Mouse (Mus musculus): Measurements from ENCODE around the gene Sympk. TPM values are rescaled to one million over a fixed set of nuclear protein-coding genes. Genes with fewer than 3 reads are reported as not detected.

Gene Sympk
- polyA plus RNA-seq, 1 experiment from 2014 or later, result 10.4 TPM

DNA sequence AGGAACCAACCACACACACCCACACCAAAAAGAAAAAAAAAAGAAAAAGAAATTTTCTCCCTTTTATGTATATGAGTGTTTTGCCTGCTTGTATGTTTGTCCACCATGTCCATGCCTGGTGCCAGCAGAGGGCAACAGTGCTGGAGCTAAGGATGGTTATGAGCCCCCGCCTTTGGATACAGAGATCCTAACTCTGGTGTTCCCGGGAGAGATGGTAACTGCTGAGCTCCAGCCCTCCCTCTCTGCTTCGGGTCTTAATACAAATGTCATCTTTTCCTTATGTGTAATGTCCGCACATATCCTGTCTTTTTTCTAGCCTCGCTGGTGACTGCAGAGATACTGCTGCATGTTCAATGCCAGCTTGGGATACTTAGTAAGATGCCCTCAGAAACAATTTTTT is 34.2 kb upstream of the Sympk start:
- 5% methylated on average over 5 of the region's 5 CpGs for WGBS
- no peak for DNase-seq (ENCODE audit: low spot score)
- no peak overlapping the region for H3K4me2 ChIP-seq (replicated peaks; ENCODE audit: low read depth, low read length)
- ATAC-seq, result no peak
- TF ChIP-seq EP300 (IDR thresholded peaks at IDR 0.05), result no peak
- peak; percentile 41 for TF ChIP-seq CTCF (IDR thresholded peaks at IDR 0.05)
- 0 out of 2 replicates have a peak, but pooled peaks cover 4% of the 10 kb centered on the region for H3K27me3 ChIP-seq (replicated peaks; ENCODE audit: insufficient read depth, low read length)
- no peaks in the 10 kb centered on the region for H3K36me3 ChIP-seq (ENCODE audit: insufficient read depth, low read length)
- H3K9ac ChIP-seq (replicated peaks; ENCODE audit: low read depth), result no peak overlapping the region
- no peak overlapping the region for H3K27ac ChIP-seq (ENCODE audit: low read length)
- no peak overlapping the region for H3K4me3 ChIP-seq (ENCODE audit: low read depth, low read length)
- peaks cover 12% of the 10 kb centered on the region for H3K4me1 ChIP-seq (ENCODE audit: insufficient read depth, low read depth, low read length)
- no peaks in the 10 kb centered on the region for H3K9me3 ChIP-seq (ENCODE audit: low read length)

DNA sequence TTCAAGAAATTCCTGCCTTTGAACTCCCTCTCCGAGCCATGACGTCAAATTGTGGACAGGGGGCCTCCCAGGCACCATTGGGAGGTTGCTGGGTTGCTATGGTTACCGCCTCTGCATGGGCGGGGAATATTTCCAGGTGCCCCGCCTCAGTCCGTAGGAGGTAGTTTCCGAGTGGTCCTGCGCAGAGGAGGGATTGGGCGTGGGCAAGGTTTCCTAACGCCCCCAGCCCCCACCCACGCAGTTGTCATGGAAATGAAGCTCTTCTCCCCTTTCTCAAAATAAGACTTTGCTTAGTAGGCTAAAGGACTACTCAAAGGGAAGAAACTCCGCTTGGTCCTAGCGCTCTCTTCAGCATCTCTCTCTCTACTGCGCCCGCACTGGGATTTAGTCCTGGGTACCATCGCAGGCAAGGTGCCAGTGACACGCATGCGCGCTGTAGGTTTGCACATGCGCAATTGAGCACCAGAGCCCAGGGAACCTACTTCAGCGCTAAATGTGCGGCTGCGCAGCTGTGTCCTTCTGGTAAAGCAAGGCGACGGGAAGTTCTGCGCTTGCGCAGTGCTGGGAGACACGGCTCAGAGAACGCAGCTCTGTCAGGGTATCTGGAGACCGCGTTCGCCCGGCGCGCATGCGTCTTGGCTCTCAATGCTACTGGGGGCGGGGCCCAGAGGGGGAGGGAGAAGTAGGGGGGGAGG is 33.4 kb upstream of the Sympk start, which contains the start of gene Mypop:
Mypop (plus strand) TSS at position 645 of the 695 bp plus-strand sequence.
- peak within 1 kb of the TSS; percentile 67 for H3K4me2 ChIP-seq (replicated peaks; ENCODE audit: low read depth, low read length)
- H3K9ac ChIP-seq (replicated peaks; ENCODE audit: low read depth), result no peak within 1 kb of the TSS
- H3K36me3 ChIP-seq (ENCODE audit: insufficient read depth, low read length), result no peaks in the 10 kb centered on the region
- 0 out of 2 replicates have a peak, but pooled peaks have one; percentile 9 for TF ChIP-seq CTCF (IDR thresholded peaks at IDR 0.05)
- no peak for TF ChIP-seq EP300 (IDR thresholded peaks at IDR 0.05)
- DNase-seq (ENCODE audit: low spot score) (peak; percentile 100), ATAC-seq (peak; percentile 95)
- H3K9me3 ChIP-seq (ENCODE audit: low read length), result no peaks in the 10 kb centered on the region
- H3K27me3 ChIP-seq (replicated peaks; ENCODE audit: insufficient read depth, low read length), result 0 out of 2 replicates have a peak, but pooled peaks cover 4% of the 10 kb centered on the region
- H3K27ac ChIP-seq (ENCODE audit: low read length), result no peak within 1 kb of the TSS
- under 1% methylated on average over 36 of the region's 37 CpGs for WGBS
- H3K4me3 ChIP-seq (ENCODE audit: low read depth, low read length), result peak within 1 kb of the TSS; percentile 37
- H3K4me1 ChIP-seq (ENCODE audit: insufficient read depth, low read depth, low read length), result peaks cover 12% of the 10 kb centered on the region

DNA sequence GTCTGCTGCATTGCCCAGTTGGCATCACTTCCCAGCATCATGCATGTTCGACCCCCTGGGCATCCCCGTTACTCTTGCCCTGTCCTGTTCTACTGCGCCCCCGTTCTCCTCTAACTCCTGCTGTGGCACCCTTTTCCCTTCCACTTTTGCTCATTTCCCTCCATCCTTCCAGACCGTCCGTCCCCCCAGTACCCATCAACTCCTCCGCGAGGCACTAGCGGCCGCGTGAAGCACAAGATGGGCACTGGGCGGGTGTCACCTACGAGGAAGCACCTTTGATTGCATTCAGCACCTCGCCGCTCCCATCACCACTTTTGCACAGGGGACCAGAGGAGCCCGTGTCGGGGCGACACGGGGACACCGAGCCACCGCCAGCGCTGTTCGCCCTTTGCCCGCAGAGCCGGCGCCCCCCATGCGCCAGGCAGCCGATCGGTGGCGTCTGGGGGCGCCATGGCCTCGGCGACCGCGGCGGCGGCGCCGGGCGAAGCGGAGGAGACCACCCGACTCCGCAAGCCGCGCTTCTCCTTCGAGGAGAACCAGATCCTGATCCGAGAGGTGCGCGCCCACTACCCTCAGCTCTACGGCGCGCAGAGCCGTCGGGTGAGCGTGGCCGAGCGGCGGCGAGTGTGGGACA is 32.4 kb upstream of the Sympk start:
- Histone ChIP-seq H3K9me3 (ENCODE audit: low read length) (no peaks in the 10 kb centered on the region), H3K4me1 (ENCODE audit: insufficient read depth, low read depth, low read length) (peaks cover 12% of the 10 kb centered on the region), H3K9ac (replicated peaks; ENCODE audit: low read depth) (no peak overlapping the region), H3K27ac (ENCODE audit: low read length) (no peak overlapping the region), H3K27me3 (replicated peaks; ENCODE audit: insufficient read depth, low read length) (0 out of 2 replicates have a peak, but pooled peaks cover 4% of the 10 kb centered on the region), H3K4me3 (ENCODE audit: low read depth, low read length) (peak overlapping the region; percentile 37), H3K4me2 (replicated peaks; ENCODE audit: low read depth, low read length) (peak overlapping the region; percentile 67), H3K36me3 (ENCODE audit: insufficient read depth, low read length) (no peaks in the 10 kb centered on the region)
- TF ChIP-seq EP300 (IDR thresholded peaks at IDR 0.05) (no peak), CTCF (IDR thresholded peaks at IDR 0.05) (no peak)
- ATAC-seq (no peak), DNase-seq (ENCODE audit: low spot score) (no peak)
- under 1% methylated on average over 57 of the region's 59 CpGs for WGBS

DNA sequence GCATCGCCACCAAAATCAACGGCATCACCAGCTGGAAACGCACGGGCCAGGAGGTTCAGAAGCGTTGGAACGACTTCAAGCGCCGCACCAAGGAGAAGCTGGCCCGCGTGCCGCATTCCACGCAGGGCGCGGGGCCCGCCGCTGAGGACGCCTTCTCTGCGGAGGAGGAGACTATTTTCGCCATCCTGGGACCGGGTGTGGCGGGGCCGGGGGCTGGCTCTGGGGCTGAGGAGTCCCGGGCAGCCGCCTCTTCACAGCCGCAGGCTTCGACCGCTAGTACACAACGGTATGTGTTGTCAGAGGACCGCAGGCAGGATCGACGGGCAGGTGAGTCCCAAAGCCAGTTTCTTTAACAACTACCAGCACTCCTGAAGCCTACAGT is 31.9 kb upstream of the Sympk start:
- peak overlapping the region; percentile 67 for H3K4me2 ChIP-seq (replicated peaks; ENCODE audit: low read depth, low read length)
- H3K27me3 ChIP-seq (replicated peaks; ENCODE audit: insufficient read depth, low read length), result 0 out of 2 replicates have a peak, but pooled peaks cover 4% of the 10 kb centered on the region
- no peak overlapping the region for H3K9ac ChIP-seq (replicated peaks; ENCODE audit: low read depth)
- WGBS, result 2% methylated on average over 26 of the region's 31 CpGs
- no peak for DNase-seq (ENCODE audit: low spot score)
- TF ChIP-seq CTCF (IDR thresholded peaks at IDR 0.05) (no peak), EP300 (IDR thresholded peaks at IDR 0.05) (no peak)
- H3K4me1 ChIP-seq (ENCODE audit: insufficient read depth, low read depth, low read length), result peaks cover 12% of the 10 kb centered on the region
- no peaks in the 10 kb centered on the region for H3K36me3 ChIP-seq (ENCODE audit: insufficient read depth, low read length)
- ATAC-seq, result no peak
- H3K27ac ChIP-seq (ENCODE audit: low read length), result no peak overlapping the region
- peak overlapping the region; percentile 37 for H3K4me3 ChIP-seq (ENCODE audit: low read depth, low read length)
- no peaks in the 10 kb centered on the region for H3K9me3 ChIP-seq (ENCODE audit: low read length)

DNA sequence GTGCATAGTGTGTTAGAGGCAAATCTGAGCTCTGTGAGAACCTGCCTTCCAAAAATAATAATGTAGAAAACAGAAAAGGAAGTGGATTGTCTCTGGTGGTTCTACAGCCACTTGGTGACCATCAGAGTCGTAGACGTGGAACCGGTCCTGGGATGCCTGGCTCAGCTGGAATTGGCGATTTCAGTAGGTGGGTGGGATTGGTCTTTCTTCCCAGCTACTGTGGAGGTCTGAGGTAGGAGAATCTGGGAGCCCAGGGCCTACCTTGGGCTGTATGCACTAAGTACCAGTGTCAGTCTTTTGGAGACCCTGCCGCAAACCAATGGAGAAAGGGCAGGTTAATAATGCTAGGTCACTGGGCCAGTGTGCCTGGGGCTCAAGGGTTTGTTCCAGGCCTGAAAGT is 31.1 kb upstream of the Sympk start:
- TF ChIP-seq EP300 (IDR thresholded peaks at IDR 0.05), result no peak
- no peak for TF ChIP-seq CTCF (IDR thresholded peaks at IDR 0.05)
- no peak overlapping the region for H3K4me3 ChIP-seq (ENCODE audit: low read depth, low read length)
- 90% methylated on average over 5 of the region's 5 CpGs for WGBS
- no peak overlapping the region for H3K9ac ChIP-seq (replicated peaks; ENCODE audit: low read depth)
- no peaks in the 10 kb centered on the region for H3K36me3 ChIP-seq (ENCODE audit: insufficient read depth, low read length)
- H3K4me2 ChIP-seq (replicated peaks; ENCODE audit: low read depth, low read length), result no peak overlapping the region
- peaks cover 12% of the 10 kb centered on the region for H3K4me1 ChIP-seq (ENCODE audit: insufficient read depth, low read depth, low read length)
- no peaks in the 10 kb centered on the region for H3K9me3 ChIP-seq (ENCODE audit: low read length)
- DNase-seq (ENCODE audit: low spot score) (no peak), ATAC-seq (no peak)
- no peak overlapping the region for H3K27ac ChIP-seq (ENCODE audit: low read length)
- H3K27me3 ChIP-seq (replicated peaks; ENCODE audit: insufficient read depth, low read length), result 0 out of 2 replicates have a peak, but pooled peaks cover 4% of the 10 kb centered on the region

DNA sequence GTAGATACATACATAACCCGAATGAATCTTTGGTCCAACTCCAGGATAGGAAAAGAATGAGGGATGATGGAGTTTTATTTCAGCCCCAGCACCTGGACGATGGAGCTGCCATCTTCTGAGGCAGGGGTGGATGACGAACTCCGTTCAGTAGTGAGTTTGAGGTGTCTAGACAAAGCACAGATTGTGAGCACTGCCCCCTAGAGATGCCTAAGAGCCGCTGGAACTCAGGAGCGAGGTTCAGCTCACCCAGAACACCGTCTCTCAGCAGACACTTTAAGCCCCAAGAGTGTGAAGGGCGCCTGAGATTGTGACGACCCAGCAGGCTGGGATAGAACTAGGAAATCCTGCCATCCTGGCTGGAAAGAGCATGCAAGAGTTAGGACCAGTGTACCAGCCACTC is 25.3 kb upstream of the Sympk start:
- Histone ChIP-seq H3K4me1 (ENCODE audit: insufficient read depth, low read depth, low read length) (peaks cover 8% of the 10 kb centered on the region; the same call in 1 of the 2 replicates), H3K4me3 (ENCODE audit: low read depth, low read length) (no peak overlapping the region), H3K27ac (ENCODE audit: low read length) (no peak overlapping the region), H3K4me2 (replicated peaks; ENCODE audit: low read depth, low read length) (no peak overlapping the region), H3K36me3 (ENCODE audit: insufficient read depth, low read length) (no peaks in the 10 kb centered on the region), H3K27me3 (replicated peaks; ENCODE audit: insufficient read depth, low read length) (no peaks in the 10 kb centered on the region), H3K9me3 (ENCODE audit: low read length) (no peaks in the 10 kb centered on the region), H3K9ac (replicated peaks; ENCODE audit: low read depth) (no peak overlapping the region)
- DNase-seq (ENCODE audit: low spot score) (no peak), ATAC-seq (no peak)
- 40% methylated on average over 9 of the region's 9 CpGs for WGBS
- peak; percentile 43; the same call in 1 of the 2 replicates for TF ChIP-seq CTCF (IDR thresholded peaks at IDR 0.05)
- TF ChIP-seq EP300 (IDR thresholded peaks at IDR 0.05), result no peak

All from lung, postnatal 0 days (tissue).